Mouse (Mus musculus): ENCODE measurements at regions not wholly inside any gene's neighbourhood (a gene's known extent, or its start where the extent isn't known, plus 50 kb on each side); places are given as distances from the start of the nearest gene placed in this dataset.

- Histone ChIP-seq H3K36me3 (replicated peaks) (no peaks in the 10 kb centered on the region), H3K4me1 (0 out of 2 replicates have a peak, but pooled peaks cover 2% of the 10 kb centered on the region), H3K4me3 (no peak overlapping the region), H3K27ac (replicated peaks) (no peak overlapping the region), H3K9me3 (no peaks in the 10 kb centered on the region), H3K27me3 (replicated peaks; ENCODE audit: low read depth, poor library complexity, severe bottlenecking) (no peaks in the 10 kb centered on the region)
- WGBS: 85% methylated on average over 10 of the region's 10 CpGs
- no peak for DNase-seq (ENCODE audit: low spot score)
These were observed 104.6 kb downstream of the Ube2e3 start for GRCm38 (mm10) chr2:78972288-78973117.

GRCm38 (mm10) chr2:78973811-78974210, 105.9 kb downstream of the Ube2e3 start:
- H3K36me3 ChIP-seq (replicated peaks): no peaks in the 10 kb centered on the region
- WGBS: 91% methylated on average over 3 of the region's 3 CpGs
- no peaks in the 10 kb centered on the region for H3K27me3 ChIP-seq (replicated peaks; ENCODE audit: low read depth, poor library complexity, severe bottlenecking)
- H3K27ac ChIP-seq (replicated peaks): no peak overlapping the region
- H3K4me3 ChIP-seq: no peak overlapping the region
- peaks cover 7% of the 10 kb centered on the region; the same call in 1 of the 2 replicates for H3K4me1 ChIP-seq
- DNase-seq (ENCODE audit: low spot score): no peak
- no peaks in the 10 kb centered on the region for H3K9me3 ChIP-seq

GRCm38 (mm10) chr2:78974683-78975392, 106.9 kb downstream of the Ube2e3 start:
- no peak for DNase-seq (ENCODE audit: low spot score)
- Histone ChIP-seq H3K27me3 (replicated peaks; ENCODE audit: low read depth, poor library complexity, severe bottlenecking) (no peaks in the 10 kb centered on the region), H3K4me1 (peaks cover 7% of the 10 kb centered on the region; the same call in 1 of the 2 replicates), H3K27ac (replicated peaks) (no peak overlapping the region), H3K9me3 (no peaks in the 10 kb centered on the region), H3K36me3 (replicated peaks) (no peaks in the 10 kb centered on the region), H3K4me3 (no peak overlapping the region)
- 82% methylated on average over 2 of the region's 2 CpGs for WGBS

GRCm38 (mm10) chr2:78975393-78975774, 107.5 kb downstream of the Ube2e3 start:
- no peaks in the 10 kb centered on the region for H3K27me3 ChIP-seq (replicated peaks; ENCODE audit: low read depth, poor library complexity, severe bottlenecking)
- no peaks in the 10 kb centered on the region for H3K9me3 ChIP-seq
- H3K27ac ChIP-seq (replicated peaks): no peak overlapping the region
- no peak for DNase-seq (ENCODE audit: low spot score)
- H3K4me3 ChIP-seq: no peak overlapping the region
- no peaks in the 10 kb centered on the region for H3K36me3 ChIP-seq (replicated peaks)
- H3K4me1 ChIP-seq: peaks cover 7% of the 10 kb centered on the region; the same call in 1 of the 2 replicates
- WGBS: 84% methylated on average over 4 of the region's 4 CpGs

- Histone ChIP-seq H3K27ac (replicated peaks) (no peak overlapping the region), H3K4me1 (peaks cover 7% of the 10 kb centered on the region; the same call in 1 of the 2 replicates), H3K36me3 (replicated peaks) (no peaks in the 10 kb centered on the region), H3K4me3 (no peak overlapping the region), H3K27me3 (replicated peaks; ENCODE audit: low read depth, poor library complexity, severe bottlenecking) (no peaks in the 10 kb centered on the region), H3K9me3 (no peaks in the 10 kb centered on the region)
- no peak for DNase-seq (ENCODE audit: low spot score)
- 88% methylated on average over 4 of the region's 4 CpGs for WGBS
These were observed 108.2 kb downstream of the Ube2e3 start for GRCm38 (mm10) chr2:78976084-78976483.

DNA sequence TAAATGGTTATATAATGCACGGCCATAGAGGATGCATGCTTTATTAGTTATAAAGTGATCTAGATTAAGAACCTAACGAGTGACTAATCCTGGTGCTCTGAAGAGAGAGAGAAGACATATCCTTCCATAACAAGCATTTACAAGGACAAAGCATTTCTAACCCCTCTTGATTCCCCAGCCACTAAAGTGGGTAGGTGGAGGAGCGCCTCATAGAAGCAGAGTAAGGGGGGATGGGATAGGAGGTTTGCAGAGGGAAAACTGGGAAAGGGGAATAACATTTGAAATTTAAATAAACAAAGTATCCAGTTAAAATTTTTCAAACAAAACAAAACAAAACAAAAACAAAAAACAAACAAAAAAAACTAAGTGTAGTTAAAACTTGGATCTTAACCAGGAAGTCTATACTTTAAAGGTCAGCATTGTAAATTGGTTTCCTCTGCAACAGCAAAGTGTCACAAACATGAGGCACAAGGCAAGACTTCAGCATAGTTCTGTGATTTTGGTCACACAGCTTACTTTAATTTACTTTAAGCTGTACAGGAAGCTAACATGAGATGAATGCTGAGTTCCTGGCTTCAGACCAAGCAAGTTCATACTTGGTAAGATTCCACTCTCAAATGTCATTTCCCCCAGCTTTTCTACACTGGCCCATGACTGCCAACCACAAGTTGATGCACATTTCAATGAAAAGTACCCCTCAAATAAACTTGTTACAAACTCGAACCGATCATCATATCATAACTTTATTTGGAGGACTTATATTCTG, 109.9 kb downstream of the Ube2e3 start:
- no peak overlapping the region for H3K4me3 ChIP-seq
- H3K9me3 ChIP-seq: no peaks in the 10 kb centered on the region
- DNase-seq (ENCODE audit: low spot score): no peak
- H3K27ac ChIP-seq (replicated peaks): no peak overlapping the region
- no peaks in the 10 kb centered on the region for H3K36me3 ChIP-seq (replicated peaks)
- peaks cover 7% of the 10 kb centered on the region; the same call in 1 of the 2 replicates for H3K4me1 ChIP-seq
- H3K27me3 ChIP-seq (replicated peaks; ENCODE audit: low read depth, poor library complexity, severe bottlenecking): no peaks in the 10 kb centered on the region
- 77% methylated on average over 5 of the region's 5 CpGs for WGBS

- Histone ChIP-seq H3K4me1 (peaks cover 7% of the 10 kb centered on the region; the same call in 1 of the 2 replicates), H3K27ac (replicated peaks) (no peak overlapping the region), H3K9me3 (no peaks in the 10 kb centered on the region), H3K27me3 (replicated peaks; ENCODE audit: low read depth, poor library complexity, severe bottlenecking) (no peaks in the 10 kb centered on the region), H3K4me3 (no peak overlapping the region), H3K36me3 (replicated peaks) (no peaks in the 10 kb centered on the region)
- 80% methylated on average over 5 of the region's 5 CpGs for WGBS
- DNase-seq (ENCODE audit: low spot score): no peak
These were observed 112.1 kb downstream of the Ube2e3 start for GRCm38 (mm10) chr2:78980019-78980418.

DNA sequence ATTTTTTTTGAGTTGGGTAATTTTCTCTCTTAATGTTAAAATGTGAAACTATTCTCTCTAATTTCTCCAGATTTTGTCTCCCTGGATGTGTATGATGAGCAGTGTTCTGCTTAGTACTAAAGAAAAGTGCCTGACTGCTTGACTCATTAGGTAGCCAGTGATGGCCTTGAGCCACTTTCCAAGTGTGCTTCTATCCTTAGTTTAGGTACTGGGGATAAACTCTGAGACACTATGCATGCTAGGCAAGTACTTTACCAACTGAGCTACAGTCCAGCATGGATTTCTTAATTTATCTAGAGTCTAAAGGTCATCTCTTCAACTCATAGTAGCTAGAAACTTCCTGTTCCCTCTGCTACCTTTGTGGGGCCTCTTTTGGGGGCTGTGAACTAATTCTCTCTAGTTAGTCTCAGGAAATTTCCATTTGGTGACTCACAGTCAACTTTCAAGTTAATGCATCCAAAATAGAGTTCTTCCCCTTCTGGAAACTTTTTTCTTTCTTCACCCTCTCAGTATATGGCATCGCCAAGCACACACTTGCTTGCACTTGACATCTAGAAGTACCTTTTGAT, 112.8 kb downstream of the Ube2e3 start:
- no peaks in the 10 kb centered on the region for H3K36me3 ChIP-seq (replicated peaks)
- no peak overlapping the region for H3K4me3 ChIP-seq
- no peak overlapping the region for H3K27ac ChIP-seq (replicated peaks)
- 96% methylated on average over 1 of the region's 1 CpGs for WGBS
- peaks cover 7% of the 10 kb centered on the region; the same call in 1 of the 2 replicates for H3K4me1 ChIP-seq
- H3K9me3 ChIP-seq: no peaks in the 10 kb centered on the region
- DNase-seq (ENCODE audit: low spot score): no peak
- H3K27me3 ChIP-seq (replicated peaks; ENCODE audit: low read depth, poor library complexity, severe bottlenecking): no peaks in the 10 kb centered on the region

DNA sequence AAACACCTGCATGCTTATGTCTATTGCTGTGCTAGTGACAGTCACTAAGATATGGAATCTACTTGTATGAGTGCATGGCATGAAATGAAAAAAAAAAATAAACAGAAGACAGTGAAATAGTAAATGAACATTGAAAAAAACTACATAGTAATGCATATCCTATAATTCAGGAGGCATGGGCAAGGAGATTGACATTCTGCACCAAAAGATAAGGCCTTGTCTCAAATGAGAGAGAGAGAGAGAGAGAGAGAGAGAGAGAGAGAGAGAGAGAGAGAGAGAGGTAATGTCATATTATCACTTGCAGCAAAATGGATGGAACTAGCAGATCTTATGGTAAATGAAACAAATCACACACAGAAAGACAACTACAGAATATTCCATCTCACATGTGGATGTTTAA, 115.4 kb downstream of the Ube2e3 start:
- Histone ChIP-seq H3K36me3 (replicated peaks) (no peaks in the 10 kb centered on the region), H3K27ac (replicated peaks) (no peak overlapping the region), H3K4me3 (no peak overlapping the region), H3K27me3 (replicated peaks; ENCODE audit: low read depth, poor library complexity, severe bottlenecking) (no peaks in the 10 kb centered on the region), H3K9me3 (no peaks in the 10 kb centered on the region), H3K4me1 (no peaks in the 10 kb centered on the region; the same call in 1 of the 2 replicates)
- DNase-seq (ENCODE audit: low spot score): no peak

DNA sequence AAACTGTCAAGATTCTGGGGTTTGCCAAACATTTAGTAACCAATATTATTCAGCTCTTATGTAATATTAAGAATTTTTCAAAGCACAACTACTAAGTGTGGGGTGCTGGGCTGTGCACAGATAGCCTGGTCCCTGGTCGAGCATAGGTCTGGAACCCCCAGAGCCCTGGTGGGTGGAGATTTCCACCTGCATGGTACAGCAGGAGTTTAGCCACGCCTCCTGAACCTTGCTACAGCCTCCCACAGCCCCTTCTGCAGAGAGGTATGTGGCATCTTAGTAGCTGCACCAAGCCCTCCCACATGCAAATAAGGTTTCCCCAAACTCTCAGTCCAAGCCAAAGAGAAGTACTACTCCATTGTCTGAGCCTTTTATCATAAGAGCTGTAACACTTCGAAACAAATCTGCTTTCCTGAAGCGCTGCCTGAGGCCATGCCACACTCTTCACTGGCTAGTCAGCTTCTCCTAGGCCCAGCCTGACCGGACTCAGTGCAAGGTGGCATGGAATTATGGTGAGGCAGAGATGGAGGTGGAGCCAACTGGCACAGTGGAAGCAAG, 116.1 kb downstream of the Ube2e3 start:
- H3K9me3 ChIP-seq: no peaks in the 10 kb centered on the region
- no peak overlapping the region for H3K4me3 ChIP-seq
- H3K4me1 ChIP-seq: no peaks in the 10 kb centered on the region; the same call in 1 of the 2 replicates
- WGBS: 56% methylated on average over 5 of the region's 5 CpGs
- H3K36me3 ChIP-seq (replicated peaks): no peaks in the 10 kb centered on the region
- DNase-seq (ENCODE audit: low spot score): no peak
- H3K27me3 ChIP-seq (replicated peaks; ENCODE audit: low read depth, poor library complexity, severe bottlenecking): no peaks in the 10 kb centered on the region
- H3K27ac ChIP-seq (replicated peaks): no peak overlapping the region

DNA sequence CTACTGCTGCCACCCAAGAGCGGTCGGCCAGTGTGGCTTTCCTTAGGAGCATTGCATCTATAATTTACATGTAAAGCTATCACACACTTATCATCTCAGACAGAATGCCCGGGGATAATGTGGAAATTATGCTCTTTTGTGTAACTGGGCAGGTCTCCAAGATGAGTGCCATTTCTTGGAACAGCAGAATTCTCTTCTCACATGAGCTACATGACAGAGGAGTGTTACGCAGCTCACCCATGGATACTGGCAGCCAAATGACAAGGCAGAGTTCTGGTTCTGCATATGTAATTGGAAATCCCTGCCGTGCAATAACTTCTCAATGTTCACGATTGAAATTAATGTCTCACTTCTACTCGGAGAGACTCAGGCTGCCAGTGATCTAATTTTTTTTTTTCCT, 119.1 kb downstream of the Ube2e3 start:
- Histone ChIP-seq H3K27me3 (replicated peaks; ENCODE audit: low read depth, poor library complexity, severe bottlenecking) (no peaks in the 10 kb centered on the region), H3K27ac (replicated peaks) (no peak overlapping the region), H3K4me1 (no peaks in the 10 kb centered on the region), H3K4me3 (no peak overlapping the region), H3K9me3 (no peaks in the 10 kb centered on the region), H3K36me3 (replicated peaks) (no peaks in the 10 kb centered on the region)
- 88% methylated on average over 7 of the region's 7 CpGs for WGBS
- no peak for DNase-seq (ENCODE audit: low spot score)

- Histone ChIP-seq H3K4me1 (no peaks in the 10 kb centered on the region), H3K4me3 (no peak overlapping the region), H3K27ac (replicated peaks) (no peak overlapping the region), H3K36me3 (replicated peaks) (no peaks in the 10 kb centered on the region), H3K9me3 (no peaks in the 10 kb centered on the region), H3K27me3 (replicated peaks; ENCODE audit: low read depth, poor library complexity, severe bottlenecking) (no peaks in the 10 kb centered on the region)
- no peak for DNase-seq (ENCODE audit: low spot score)
- 96% methylated on average over 3 of the region's 3 CpGs for WGBS
These were observed 119.5 kb downstream of the Ube2e3 start for GRCm38 (mm10) chr2:78987388-78987787.
